Mouse (Mus musculus) erythroblast, adult 5-6 weeks (primary cell): Measurements from ENCODE around the gene Xndc1. TPM values are rescaled to one million over a fixed set of nuclear protein-coding genes. Genes with fewer than 3 reads are reported as not detected.
"Not testable (repeated sequence)": the region's sequence is repeated elsewhere in the genome, so short reads cannot be mapped to it uniquely, and the experiment has no call there.

Source experiments
- ATAC-seq: replicated peaks from 2 replicates; pipeline ENCODE4 v1.8.0; 2016; ENCODE audit warnings: moderate number of reproducible peaks, mild to moderate bottlenecking, moderate TSS enrichment, inconsistent platforms; ENCODE audit not compliant: poor library complexity, low FRiP score, severe bottlenecking
- total RNA-seq, 2 experiments: library from RNA; stranded (forward) in 1 of 2; stranded (reverse) in 1 of 2; fragments of 150-400 nt in 1 of 2; fragments of 200-764, 138-1000 nt in 1 of 2; gene quantifications; 2 replicates each; pipeline versions ENCODE4 v1.2.3 to v1.2.4; 2015 to 2017; ENCODE audit warnings: low replicate concordance in 2 of 2

Xndc1 gene
- total RNA-seq (2015; ENCODE audit: low replicate concordance) (3.8 and 12.3 TPM in 2 replicates), total RNA-seq (2017; ENCODE audit: low replicate concordance) (7.3 and 8.6 TPM in 2 replicates)

DNA sequence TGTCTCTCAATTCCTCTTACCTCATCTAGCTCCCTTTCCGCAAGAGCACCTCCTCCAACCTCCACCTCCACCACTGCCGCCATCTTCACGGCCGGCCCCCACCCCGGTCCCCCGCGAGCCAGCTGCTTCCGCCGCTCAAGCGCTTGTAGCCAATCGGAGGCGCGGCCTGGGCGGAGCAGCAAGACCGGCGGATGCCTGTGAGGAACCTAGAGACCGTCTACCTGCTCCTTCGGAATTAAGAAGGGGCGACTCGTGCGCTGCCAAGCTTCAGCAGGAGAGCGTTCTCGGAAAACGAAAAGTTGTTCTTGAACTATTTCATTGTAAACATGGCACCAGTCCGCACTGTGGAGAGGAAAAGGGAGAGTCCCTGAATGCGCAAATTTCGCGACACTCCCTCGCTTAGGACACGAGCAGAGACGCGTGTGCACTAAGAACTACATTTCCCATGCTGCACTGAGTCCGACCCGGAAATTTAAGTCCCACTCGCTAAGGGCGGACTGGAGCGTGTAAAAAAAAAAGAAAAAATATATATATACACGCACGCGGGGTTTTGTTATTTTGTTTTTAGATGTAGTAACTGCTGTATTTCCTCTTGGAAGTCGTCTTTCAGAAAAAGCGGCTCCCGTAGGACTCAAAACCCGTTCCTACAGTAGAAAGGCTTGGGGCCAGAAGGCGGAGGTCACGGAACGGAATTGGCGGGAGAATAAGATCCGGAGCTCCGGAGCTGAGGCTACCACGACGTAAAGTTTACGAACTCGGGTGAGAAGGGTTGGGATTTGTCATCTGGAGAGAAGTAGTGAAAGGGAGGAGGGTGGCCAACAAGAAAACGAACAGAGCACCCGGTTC is at the start of gene Xndc1, which contains the start of the genes Rnf121 and Xntrpc:
Xndc1 (plus strand) TSS at position 466 of the 846 bp plus-strand sequence.
Rnf121 (minus strand) TSS at position 424 of the 846 bp plus-strand sequence.
Xntrpc (plus strand) TSS at position 668 of the 846 bp plus-strand sequence.
- ATAC-seq = peak; percentile 97

- ATAC-seq = peak; percentile 33
These were observed 48.4 kb upstream of the Xndc1 start for GRCm38 (mm10) chr7:102016936-102017335.

- peak; percentile 36; the same call in 1 of the 2 replicates for ATAC-seq
These were observed 47.9 kb upstream of the Xndc1 start for GRCm38 (mm10) chr7:102017452-102017851.

DNA sequence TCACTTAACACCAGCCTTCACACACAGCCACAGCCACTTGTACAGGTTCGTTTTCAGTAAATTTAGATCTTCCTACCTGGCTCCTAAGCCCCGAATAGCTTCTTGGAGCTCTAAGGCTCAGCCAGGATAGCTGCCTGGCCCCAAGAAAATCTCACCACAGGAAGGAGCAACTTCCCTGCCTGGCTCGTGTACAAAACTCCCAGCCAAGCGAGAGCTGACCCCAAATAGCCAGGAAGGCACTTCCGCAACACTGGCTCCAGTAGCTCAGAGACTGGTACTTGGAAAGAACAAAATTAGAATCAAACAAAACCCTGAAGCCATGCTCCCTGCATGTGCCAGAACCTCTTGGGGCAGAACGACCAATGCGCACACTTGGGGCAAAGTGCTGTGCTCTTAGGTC is 47.3 kb upstream of the Xndc1 start:
- no peak for ATAC-seq

- ATAC-seq = no peak
These were observed 46.7 kb upstream of the Xndc1 start, which contains the start of gene Il18bp for GRCm38 (mm10) chr7:102018590-102018989. Gene Il18bp, minus strand, starts transcription at chr7:102018690.

- no peak for ATAC-seq
These were observed 45.9 kb upstream of the Xndc1 start for GRCm38 (mm10) chr7:102019362-102019761.

- ATAC-seq = not testable (repeated sequence)
These were observed 44.4 kb upstream of the Xndc1 start for GRCm38 (mm10) chr7:102020934-102021333.

DNA sequence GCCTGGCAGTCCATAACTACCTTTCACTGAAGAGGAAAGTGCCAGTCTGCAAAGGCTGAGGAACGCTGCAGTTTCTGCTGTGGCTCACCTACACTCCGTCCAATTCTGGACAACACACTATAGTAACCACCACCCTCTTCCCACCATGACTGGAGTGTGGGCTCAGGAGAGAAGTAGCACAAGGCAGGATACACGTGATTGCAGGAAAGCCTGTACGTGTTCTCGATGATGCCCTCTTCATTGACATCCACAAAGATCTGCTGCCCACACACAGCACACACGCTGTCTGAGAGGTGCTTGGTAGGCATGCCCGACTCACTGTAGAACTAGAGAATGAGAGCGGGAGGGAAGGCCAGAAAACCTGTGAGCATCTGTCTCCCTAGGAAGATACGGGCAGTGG is 41.5 kb upstream of the Xndc1 start:
- ATAC-seq = no peak

- ATAC-seq = peak; percentile 64; the same call in 1 of the 2 replicates
These were observed 39.9 kb upstream of the Xndc1 start for GRCm38 (mm10) chr7:102025187-102026119.

- ATAC-seq = no peak
These were observed 30.4 kb upstream of the Xndc1 start for GRCm38 (mm10) chr7:102034904-102035303.

DNA sequence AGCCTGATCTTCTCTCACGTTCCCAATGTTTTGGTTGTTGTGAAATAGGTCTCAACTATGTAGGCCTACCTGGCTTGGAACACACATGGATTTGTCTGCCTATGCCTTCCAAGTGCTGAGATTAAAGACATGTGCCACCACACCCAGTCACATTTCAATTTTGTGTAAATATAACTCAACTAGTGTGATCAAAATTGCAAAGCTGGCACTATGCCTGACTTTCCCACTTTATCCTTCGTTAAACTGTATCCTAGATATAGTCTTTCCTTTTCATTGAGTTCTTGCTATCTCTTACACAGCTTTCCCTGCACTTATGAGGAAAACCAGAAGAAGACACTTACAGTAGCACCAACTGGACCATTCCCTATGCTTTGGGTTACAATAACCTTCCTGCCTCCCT is 29.8 kb upstream of the Xndc1 start:
- ATAC-seq = no peak

- ATAC-seq = no peak
These were observed 28.0 kb upstream of the Xndc1 start for GRCm38 (mm10) chr7:102037318-102037717.

- ATAC-seq = 0 out of 2 replicates have a peak, but pooled peaks have one; percentile 18
These were observed 23.0 kb upstream of the Xndc1 start for GRCm38 (mm10) chr7:102042314-102042713.

- ATAC-seq = not testable (repeated sequence)
These were observed 16.8 kb upstream of the Xndc1 start for GRCm38 (mm10) chr7:102048524-102048923.

- ATAC-seq = no peak
These were observed 4.0 kb upstream of the Xndc1 start for GRCm38 (mm10) chr7:102061353-102061752.

DNA sequence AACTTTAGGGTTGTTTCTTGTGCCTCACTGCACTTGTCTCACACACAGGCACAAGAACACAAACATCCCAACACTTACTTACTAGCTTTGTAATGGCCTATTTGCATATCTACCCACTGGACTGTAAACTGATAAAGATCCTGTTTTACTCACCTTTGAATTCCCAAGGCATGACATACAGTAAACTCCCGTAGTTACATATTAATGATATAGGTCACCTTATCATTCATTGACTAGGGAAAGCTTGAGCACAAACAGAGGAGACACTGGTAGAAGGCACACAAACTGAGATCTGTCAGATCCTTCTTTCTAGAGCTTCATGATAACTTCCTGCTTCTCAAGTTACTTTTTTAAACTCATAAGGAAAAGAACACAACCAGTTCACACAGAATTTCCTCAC is 3.1 kb upstream of the Xndc1 start:
- no peak for ATAC-seq

DNA sequence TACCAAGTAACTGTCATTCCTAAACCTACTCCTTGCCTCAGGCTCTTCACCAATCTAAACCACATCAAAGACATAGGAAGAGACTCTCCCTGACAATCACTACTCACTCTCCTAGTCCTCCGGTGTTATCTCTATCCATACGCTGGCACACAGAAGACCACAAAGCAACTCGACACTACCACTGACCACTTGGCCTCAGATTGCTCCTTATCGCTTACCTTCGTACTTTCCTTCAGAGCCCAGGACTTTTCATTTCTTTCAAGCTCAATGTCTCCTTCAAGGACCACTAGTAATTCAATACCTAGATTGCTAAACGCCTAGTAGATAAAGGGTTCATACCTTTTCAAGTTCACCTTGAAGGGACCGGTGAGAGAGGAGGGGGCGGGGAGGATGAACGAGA is 1.4 kb upstream of the Xndc1 start:
- ATAC-seq = no peak

DNA sequence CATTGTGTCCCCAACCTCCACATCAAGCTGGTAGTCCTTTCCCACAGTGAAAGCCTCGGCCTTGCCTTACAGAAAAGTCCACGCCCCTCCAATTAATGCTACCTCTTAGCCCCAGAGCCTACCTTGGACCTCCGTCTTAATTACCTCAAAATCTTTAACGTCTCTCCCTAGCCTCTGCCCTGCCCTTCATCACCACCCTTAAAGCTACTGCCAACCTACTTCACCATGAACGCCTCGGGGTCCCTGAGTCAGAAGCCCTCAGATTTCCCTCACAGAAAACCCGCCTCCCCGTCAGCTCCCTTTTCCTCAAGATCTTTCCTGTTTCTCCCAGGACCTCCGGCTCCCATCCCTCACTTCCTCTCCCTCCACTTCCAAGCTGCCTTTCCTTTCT is 661 bp upstream of the Xndc1 start:
- ATAC-seq = peak; percentile 28

- ATAC-seq = no peak
These were observed 1.1 kb downstream of the Xndc1 start for GRCm38 (mm10) chr7:102066363-102066762.

DNA sequence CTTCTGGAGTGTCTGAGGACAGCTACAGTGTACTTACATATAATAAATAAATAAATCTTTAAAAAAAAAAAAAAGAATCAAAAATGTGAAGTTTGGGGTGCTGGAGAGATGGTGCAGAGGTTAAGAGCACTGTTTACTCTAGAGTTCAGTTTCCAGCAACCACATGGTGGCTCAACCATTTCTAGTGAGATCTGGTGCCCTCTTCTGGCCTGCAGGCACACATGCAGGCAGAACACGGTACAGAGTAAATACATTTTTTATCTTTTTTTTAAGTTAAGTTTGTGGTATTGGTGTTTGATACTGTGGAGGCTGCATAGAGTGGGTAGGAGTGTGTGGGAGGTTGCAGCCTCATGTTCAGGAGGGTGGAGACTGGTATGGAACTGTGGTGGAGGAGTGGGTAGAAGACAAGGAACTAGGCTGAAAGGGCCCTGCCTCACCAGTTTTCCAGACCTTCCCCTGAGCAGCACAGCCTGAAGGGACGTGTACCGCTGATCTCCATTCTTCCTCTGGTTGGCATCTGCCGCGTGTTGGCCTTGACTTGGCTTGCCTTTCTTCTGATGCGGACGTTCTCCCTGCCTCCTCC is 11.5 kb downstream of the Xndc1 start:
- peak; percentile 62 for ATAC-seq
